Mouse (Mus musculus) forebrain, postnatal 0 days (tissue): ENCODE measurements at regions not wholly inside any gene's neighbourhood (a gene's known extent, or its start where the extent isn't known, plus 50 kb on each side); places are given as distances from the start of the nearest gene placed in this dataset.

Source experiments
- ATAC-seq: fragments of 200-750 bp; cut with Nextera tagmentation; 2 replicates; pipeline ENCODE4 v1.8.0; 2017; ENCODE audit warnings: mild to moderate bottlenecking, moderate library complexity
- DNase-seq: peaks from one replicate; pipeline ENCODE4 v3.0.0-alpha.2; 2015
- H3K27ac ChIP-seq: fragments of 300-500 bp; sonication (generic); 2 replicates; pipeline ENCODE4 v1.5.1; 2014; ENCODE audit warnings: low read depth, mild to moderate bottlenecking, antibody characterized with exemption, low read length, moderate library complexity, mixed read lengths
- H3K27me3 ChIP-seq: fragments of 300-500 bp; sonication (generic); 2 replicates; pipeline ENCODE4 v1.6.1; 2014; ENCODE audit warnings: mild to moderate bottlenecking, low read length, mixed read lengths; ENCODE audit not compliant: insufficient read depth
- H3K36me3 ChIP-seq: fragments of 300-500 bp; sonication (generic); 2 replicates; pipeline ENCODE4 v1.6.1; 2014; ENCODE audit warnings: mild to moderate bottlenecking, moderate library complexity; ENCODE audit not compliant: insufficient read depth
- H3K4me1 ChIP-seq: fragments of 300-500 bp; sonication (generic); 2 replicates; pipeline ENCODE4 v1.6.1; 2014; ENCODE audit warnings: antibody characterized with exemption; ENCODE audit not compliant: insufficient read depth
- H3K4me2 ChIP-seq: fragments of 300-500 bp; sonication (generic); 2 replicates; pipeline ENCODE4 v1.6.1; 2014; ENCODE audit warnings: low read depth, mild to moderate bottlenecking, moderate library complexity
- H3K4me3 ChIP-seq: fragments of 300-500 bp; sonication (generic); 2 replicates; pipeline ENCODE4 v1.5.1; 2014; ENCODE audit warnings: low read depth, low read length, mixed read lengths
- H3K9ac ChIP-seq: fragments of 300-500 bp; sonication (generic); 2 replicates; pipeline ENCODE4 v1.6.1; 2014; ENCODE audit warnings: mild to moderate bottlenecking
- H3K9me3 ChIP-seq: fragments of 300-500 bp; sonication (generic); 2 replicates; pipeline ENCODE4 v1.6.1; 2016; ENCODE audit warnings: low read length
- CTCF ChIP-seq: sonication (generic); IDR thresholded peaks from 2 replicates; pipeline ENCODE4 v1.5.1; 2016; ENCODE audit warnings: antibody characterized with exemption, control low read depth, low read depth
- WGBS: fragments of 180-500 bp; shearing (Covaris S2); extraction: QIAGEN DNeasy Blood & Tissue Kit; methylation state at CpG from one replicate; pipeline ENCODE4 v1.1.7; 2014; 5-methylcytosine and 5-hydroxymethylcytosine counted together

GRCm38 (mm10) chr6:67090150-67090549 lies 52.9 kb upstream of the Gadd45a start:
- no peaks in the 10 kb centered on the region for H3K9me3 ChIP-seq
- no peak for TF ChIP-seq CTCF
- no peak for ATAC-seq
- no peaks in the 10 kb centered on the region for H3K27me3 ChIP-seq
- no peak overlapping the region for H3K4me2 ChIP-seq
- H3K9ac ChIP-seq, result no peak overlapping the region
- no peak for DNase-seq
- no peak overlapping the region for H3K27ac ChIP-seq
- H3K4me3 ChIP-seq, result no peak overlapping the region
- WGBS, result 81% methylated on average over 4 of the region's 4 CpGs
- H3K4me1 ChIP-seq, result no peaks in the 10 kb centered on the region
- no peaks in the 10 kb centered on the region for H3K36me3 ChIP-seq

DNA sequence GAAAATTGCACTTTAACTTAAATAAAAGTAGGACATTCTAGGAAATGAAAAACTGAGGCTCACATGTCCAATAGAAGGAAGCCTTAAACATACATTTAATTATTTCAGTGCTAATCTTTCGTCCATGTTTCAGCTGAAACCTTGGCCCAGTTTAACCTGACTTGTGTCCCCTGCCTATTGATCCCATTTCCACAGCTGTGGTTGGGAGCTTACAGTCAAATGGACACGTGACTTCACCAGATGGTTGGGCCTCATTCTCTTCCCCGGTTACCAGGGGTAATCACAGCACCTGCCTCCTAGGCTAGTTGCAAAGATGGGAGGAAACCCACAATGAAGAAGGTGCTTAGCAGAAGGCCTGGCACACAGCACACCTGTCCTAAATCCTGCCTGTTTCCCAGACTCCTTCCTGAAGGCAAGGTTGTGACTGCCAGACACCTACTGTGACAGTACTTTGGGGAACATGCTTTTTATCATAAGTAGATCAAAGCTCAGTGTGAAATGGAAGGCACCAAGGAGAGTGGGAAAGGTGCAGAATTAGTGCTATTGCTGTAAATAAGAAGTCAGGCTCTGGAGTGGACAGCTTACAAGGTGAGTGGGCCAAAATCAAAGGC lies 52.4 kb upstream of the Gadd45a start:
- no peaks in the 10 kb centered on the region for H3K4me1 ChIP-seq
- no peak overlapping the region for H3K9ac ChIP-seq
- no peaks in the 10 kb centered on the region for H3K9me3 ChIP-seq
- H3K4me3 ChIP-seq, result no peak overlapping the region
- DNase-seq (no peak), ATAC-seq (no peak)
- no peak overlapping the region for H3K4me2 ChIP-seq
- no peak overlapping the region for H3K27ac ChIP-seq
- TF ChIP-seq CTCF, result no peak
- H3K27me3 ChIP-seq, result no peaks in the 10 kb centered on the region
- 74% methylated on average over 3 of the region's 3 CpGs for WGBS
- H3K36me3 ChIP-seq, result no peaks in the 10 kb centered on the region

DNA sequence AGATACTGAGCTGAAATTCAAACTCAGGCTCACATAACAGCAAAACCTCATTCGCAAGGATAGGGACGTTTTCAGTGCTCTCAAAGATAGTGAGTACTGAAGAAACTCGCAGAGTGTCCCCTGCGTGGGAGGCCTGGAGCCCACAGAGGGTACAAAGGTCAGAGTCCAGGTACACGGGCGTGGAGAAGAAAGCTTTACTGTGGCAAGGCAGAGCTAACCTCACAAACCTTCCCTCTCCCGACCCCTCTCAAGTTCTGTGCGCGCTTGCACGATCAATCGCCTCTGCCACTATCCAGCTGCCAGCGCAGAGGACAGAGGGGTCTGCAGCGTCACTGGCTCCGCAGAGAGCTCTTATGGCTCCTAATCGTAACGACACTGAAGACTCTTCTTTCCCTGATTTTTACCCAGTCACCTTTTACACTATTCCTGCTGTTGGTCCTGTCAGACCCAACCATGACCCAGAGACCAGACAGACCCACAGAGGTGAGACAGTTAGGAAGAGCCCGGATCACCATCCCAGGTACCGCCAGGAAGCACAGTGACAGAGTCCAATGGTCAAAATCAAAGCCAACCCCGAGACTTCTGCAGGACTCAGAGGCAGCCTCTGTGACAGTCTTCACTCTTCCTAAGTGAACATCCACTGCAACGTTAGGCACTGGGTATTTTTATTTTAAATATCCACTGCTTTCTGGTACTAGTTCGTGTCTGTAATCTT lies 51.6 kb upstream of the Gadd45a start:
- no peak overlapping the region for H3K4me3 ChIP-seq
- TF ChIP-seq CTCF, result no peak
- no peaks in the 10 kb centered on the region for H3K36me3 ChIP-seq
- H3K9ac ChIP-seq, result no peak overlapping the region
- no peak overlapping the region for H3K27ac ChIP-seq
- DNase-seq (no peak), ATAC-seq (no peak)
- WGBS, result 80% methylated on average over 21 of the region's 21 CpGs
- no peak overlapping the region for H3K4me2 ChIP-seq
- H3K27me3 ChIP-seq, result no peaks in the 10 kb centered on the region
- H3K4me1 ChIP-seq, result no peaks in the 10 kb centered on the region
- no peaks in the 10 kb centered on the region for H3K9me3 ChIP-seq

DNA sequence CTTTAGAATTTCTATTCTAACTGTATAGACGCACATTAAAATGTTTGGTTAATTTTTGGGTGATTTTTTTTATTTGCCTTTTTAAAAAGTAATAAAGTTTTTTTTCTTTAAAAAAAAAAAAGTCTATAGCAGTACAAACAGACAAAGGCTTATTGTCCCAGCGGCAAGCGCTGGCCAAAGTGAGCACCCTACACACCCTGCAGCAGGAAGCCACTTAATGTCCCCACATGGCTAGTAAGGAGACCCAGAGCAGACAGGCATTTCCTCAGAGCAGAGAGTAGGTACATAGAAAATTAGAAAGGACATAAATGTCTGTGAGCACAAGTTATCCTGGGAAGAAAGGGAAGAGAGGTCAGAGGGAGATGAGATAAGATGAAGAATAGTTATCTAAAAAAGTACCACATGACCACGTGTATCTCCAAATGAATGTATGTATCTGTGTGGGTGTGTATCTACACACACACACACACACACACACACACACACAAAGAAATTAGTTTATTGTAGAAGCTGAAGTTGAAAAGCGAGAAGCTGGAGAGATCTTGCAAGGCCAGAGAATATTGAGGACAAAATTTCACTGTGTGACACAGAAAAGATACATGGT lies 50.7 kb upstream of the Gadd45a start:
- Histone ChIP-seq H3K4me1 (no peaks in the 10 kb centered on the region), H3K9ac (no peak overlapping the region), H3K9me3 (no peaks in the 10 kb centered on the region), H3K4me3 (no peak overlapping the region), H3K27ac (no peak overlapping the region), H3K4me2 (no peak overlapping the region), H3K36me3 (no peaks in the 10 kb centered on the region), H3K27me3 (no peaks in the 10 kb centered on the region)
- DNase-seq (no peak), ATAC-seq (no peak)
- WGBS, result 81% methylated on average over 5 of the region's 5 CpGs
- no peak for TF ChIP-seq CTCF

DNA sequence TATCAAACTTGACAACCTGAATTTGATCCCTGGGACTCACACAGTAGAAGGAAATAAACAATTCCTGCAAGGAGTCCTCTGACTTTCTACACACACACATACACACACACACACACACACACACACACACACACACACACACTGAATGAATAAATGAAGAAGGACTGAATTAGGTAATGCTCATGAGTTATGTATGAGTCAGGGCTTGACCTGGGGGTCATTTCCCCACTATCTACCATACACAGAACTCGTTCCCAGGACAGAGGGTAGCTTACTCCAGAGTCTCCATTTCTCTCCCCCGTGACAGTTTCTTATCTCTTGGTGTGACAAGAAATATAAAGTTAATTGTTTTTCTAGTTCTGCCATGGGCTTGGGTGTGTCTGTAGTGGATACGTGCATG lies 50.1 kb upstream of the Gadd45a start:
- ATAC-seq, result no peak
- H3K4me3 ChIP-seq, result no peak overlapping the region
- no peak overlapping the region for H3K27ac ChIP-seq
- no peaks in the 10 kb centered on the region for H3K27me3 ChIP-seq
- no peak overlapping the region for H3K4me2 ChIP-seq
- no peak for DNase-seq
- H3K9ac ChIP-seq, result no peak overlapping the region
- H3K4me1 ChIP-seq, result no peaks in the 10 kb centered on the region
- H3K36me3 ChIP-seq, result no peaks in the 10 kb centered on the region
- TF ChIP-seq CTCF, result no peak
- 81% methylated on average over 3 of the region's 3 CpGs for WGBS
- no peaks in the 10 kb centered on the region for H3K9me3 ChIP-seq
